Mouse (Mus musculus): ENCODE measurements at regions not wholly inside any gene's neighbourhood (a gene's known extent, or its start where the extent isn't known, plus 50 kb on each side); places are given as distances from the start of the nearest gene placed in this dataset.

- H3K4me3 ChIP-seq (ENCODE audit: low read depth, low read length) = no peak overlapping the region
- no peaks in the 10 kb centered on the region for H3K36me3 ChIP-seq (ENCODE audit: control insufficient read depth, insufficient read depth, low read length)
- no peaks in the 10 kb centered on the region for H3K9me3 ChIP-seq (replicated peaks; ENCODE audit: control insufficient read depth, low read length)
- no peaks in the 10 kb centered on the region for H3K27me3 ChIP-seq (replicated peaks; ENCODE audit: control insufficient read depth, insufficient read depth, low read length)
- no peak overlapping the region for H3K4me2 ChIP-seq (ENCODE audit: low read length)
- H3K9ac ChIP-seq (ENCODE audit: low read length) = no peak overlapping the region
- DNase-seq (ENCODE audit: low spot score) (no peak), ATAC-seq (no peak)
- no peak overlapping the region for H3K27ac ChIP-seq (ENCODE audit: low read depth, low read length)
- 56% methylated on average over 2 of the region's 2 CpGs for WGBS
- no peaks in the 10 kb centered on the region; the same call in 1 of the 2 replicates for H3K4me1 ChIP-seq (ENCODE audit: control insufficient read depth, insufficient read depth, low read length)
Observed at GRCm38 (mm10) chr16:39147151-39147550, 254.7 kb downstream of the Igsf11 start.

- DNase-seq (ENCODE audit: low spot score) = peak; percentile 70
- Histone ChIP-seq H3K27ac (ENCODE audit: low read depth, low read length) (no peak overlapping the region), H3K4me3 (ENCODE audit: low read depth, low read length) (no peak overlapping the region), H3K9me3 (replicated peaks; ENCODE audit: control insufficient read depth, low read length) (no peaks in the 10 kb centered on the region), H3K4me1 (ENCODE audit: control insufficient read depth, insufficient read depth, low read length) (no peaks in the 10 kb centered on the region; the same call in 1 of the 2 replicates), H3K36me3 (ENCODE audit: control insufficient read depth, insufficient read depth, low read length) (no peaks in the 10 kb centered on the region), H3K27me3 (replicated peaks; ENCODE audit: control insufficient read depth, insufficient read depth, low read length) (no peaks in the 10 kb centered on the region), H3K4me2 (ENCODE audit: low read length) (no peak overlapping the region), H3K9ac (ENCODE audit: low read length) (no peak overlapping the region)
- 40% methylated on average over 9 of the region's 9 CpGs for WGBS
- ATAC-seq = peak; percentile 72
Observed at GRCm38 (mm10) chr16:39151325-39152318, 259.2 kb downstream of the Igsf11 start.

- Histone ChIP-seq H3K27me3 (replicated peaks; ENCODE audit: control insufficient read depth, insufficient read depth, low read length) (no peaks in the 10 kb centered on the region), H3K9me3 (replicated peaks; ENCODE audit: control insufficient read depth, low read length) (no peaks in the 10 kb centered on the region), H3K4me1 (ENCODE audit: control insufficient read depth, insufficient read depth, low read length) (no peaks in the 10 kb centered on the region), H3K27ac (ENCODE audit: low read depth, low read length) (no peak overlapping the region), H3K9ac (ENCODE audit: low read length) (no peak overlapping the region), H3K4me3 (ENCODE audit: low read depth, low read length) (no peak overlapping the region), H3K4me2 (ENCODE audit: low read length) (no peak overlapping the region), H3K36me3 (ENCODE audit: control insufficient read depth, insufficient read depth, low read length) (no peaks in the 10 kb centered on the region)
- ATAC-seq (no peak), DNase-seq (ENCODE audit: low spot score) (no peak)
- 24% methylated on average over 3 of the region's 3 CpGs for WGBS
Observed at GRCm38 (mm10) chr16:39158893-39159292, 266.4 kb downstream of the Igsf11 start.

- H3K9me3 ChIP-seq (replicated peaks; ENCODE audit: control insufficient read depth, low read length) = no peaks in the 10 kb centered on the region
- H3K27me3 ChIP-seq (replicated peaks; ENCODE audit: control insufficient read depth, insufficient read depth, low read length) = no peaks in the 10 kb centered on the region
- ATAC-seq = no peak
- 78% methylated on average over 7 of the region's 7 CpGs for WGBS
- H3K4me1 ChIP-seq (ENCODE audit: control insufficient read depth, insufficient read depth, low read length) = no peaks in the 10 kb centered on the region
- no peak overlapping the region for H3K27ac ChIP-seq (ENCODE audit: low read depth, low read length)
- no peak overlapping the region for H3K4me2 ChIP-seq (ENCODE audit: low read length)
- no peak overlapping the region for H3K4me3 ChIP-seq (ENCODE audit: low read depth, low read length)
- no peak overlapping the region for H3K9ac ChIP-seq (ENCODE audit: low read length)
- no peak for DNase-seq (ENCODE audit: low spot score)
- H3K36me3 ChIP-seq (ENCODE audit: control insufficient read depth, insufficient read depth, low read length) = no peaks in the 10 kb centered on the region
Observed at GRCm38 (mm10) chr16:39159725-39160124, 267.3 kb downstream of the Igsf11 start.

- no peaks in the 10 kb centered on the region for H3K27me3 ChIP-seq (replicated peaks; ENCODE audit: control insufficient read depth, insufficient read depth, low read length)
- WGBS = 35% methylated on average over 1 of the region's 1 CpGs
- no peak overlapping the region for H3K9ac ChIP-seq (ENCODE audit: low read length)
- no peak overlapping the region for H3K4me2 ChIP-seq (ENCODE audit: low read length)
- H3K9me3 ChIP-seq (replicated peaks; ENCODE audit: control insufficient read depth, low read length) = no peaks in the 10 kb centered on the region
- H3K4me1 ChIP-seq (ENCODE audit: control insufficient read depth, insufficient read depth, low read length) = no peaks in the 10 kb centered on the region
- DNase-seq (ENCODE audit: low spot score) = peak; percentile 16
- H3K36me3 ChIP-seq (ENCODE audit: control insufficient read depth, insufficient read depth, low read length) = no peaks in the 10 kb centered on the region
- H3K4me3 ChIP-seq (ENCODE audit: low read depth, low read length) = no peak overlapping the region
- no peak overlapping the region for H3K27ac ChIP-seq (ENCODE audit: low read depth, low read length)
- ATAC-seq = no peak
Observed at GRCm38 (mm10) chr16:39162684-39163083, 270.2 kb downstream of the Igsf11 start.

GRCm38 (mm10) chr16:39191861-39192260, 299.4 kb downstream of the Igsf11 start:
- H3K36me3 ChIP-seq (ENCODE audit: control insufficient read depth, insufficient read depth, low read length) = no peaks in the 10 kb centered on the region
- no peak overlapping the region for H3K27ac ChIP-seq (ENCODE audit: low read depth, low read length)
- H3K9me3 ChIP-seq (replicated peaks; ENCODE audit: control insufficient read depth, low read length) = no peaks in the 10 kb centered on the region
- DNase-seq (ENCODE audit: low spot score) = no peak
- no peak overlapping the region for H3K4me3 ChIP-seq (ENCODE audit: low read depth, low read length)
- no peak overlapping the region for H3K9ac ChIP-seq (ENCODE audit: low read length)
- no peaks in the 10 kb centered on the region for H3K27me3 ChIP-seq (replicated peaks; ENCODE audit: control insufficient read depth, insufficient read depth, low read length)
- H3K4me2 ChIP-seq (ENCODE audit: low read length) = no peak overlapping the region
- H3K4me1 ChIP-seq (ENCODE audit: control insufficient read depth, insufficient read depth, low read length) = no peaks in the 10 kb centered on the region
- 86% methylated on average over 4 of the region's 4 CpGs for WGBS
- no peak for ATAC-seq

GRCm38 (mm10) chr16:39195431-39195830, 303.0 kb downstream of the Igsf11 start:
- Histone ChIP-seq H3K4me2 (ENCODE audit: low read length) (no peak overlapping the region), H3K4me1 (ENCODE audit: control insufficient read depth, insufficient read depth, low read length) (no peaks in the 10 kb centered on the region), H3K9ac (ENCODE audit: low read length) (no peak overlapping the region), H3K36me3 (ENCODE audit: control insufficient read depth, insufficient read depth, low read length) (no peaks in the 10 kb centered on the region), H3K27ac (ENCODE audit: low read depth, low read length) (no peak overlapping the region), H3K9me3 (replicated peaks; ENCODE audit: control insufficient read depth, low read length) (no peaks in the 10 kb centered on the region), H3K4me3 (ENCODE audit: low read depth, low read length) (no peak overlapping the region), H3K27me3 (replicated peaks; ENCODE audit: control insufficient read depth, insufficient read depth, low read length) (no peaks in the 10 kb centered on the region)
- WGBS = 91% methylated on average over 1 of the region's 1 CpGs
- no peak for DNase-seq (ENCODE audit: low spot score)
- ATAC-seq = no peak

- no peaks in the 10 kb centered on the region for H3K9me3 ChIP-seq (replicated peaks; ENCODE audit: control insufficient read depth, low read length)
Observed at GRCm38 (mm10) chr16:39196896-39197295, 304.4 kb downstream of the Igsf11 start.

GRCm38 (mm10) chr16:39223551-39223950, 331.1 kb downstream of the Igsf11 start:
- Histone ChIP-seq H3K27ac (ENCODE audit: low read depth, low read length) (no peak overlapping the region), H3K4me3 (ENCODE audit: low read depth, low read length) (no peak overlapping the region), H3K9ac (ENCODE audit: low read length) (no peak overlapping the region), H3K27me3 (replicated peaks; ENCODE audit: control insufficient read depth, insufficient read depth, low read length) (no peaks in the 10 kb centered on the region), H3K36me3 (ENCODE audit: control insufficient read depth, insufficient read depth, low read length) (no peaks in the 10 kb centered on the region), H3K4me1 (ENCODE audit: control insufficient read depth, insufficient read depth, low read length) (peaks cover 3% of the 10 kb centered on the region; the same call in 1 of the 2 replicates), H3K4me2 (ENCODE audit: low read length) (no peak overlapping the region), H3K9me3 (replicated peaks; ENCODE audit: control insufficient read depth, low read length) (no peaks in the 10 kb centered on the region)
- ATAC-seq (no peak), DNase-seq (ENCODE audit: low spot score) (peak; percentile 11)
- WGBS = 81% methylated on average over 8 of the region's 8 CpGs

More at GRCm38 (mm10) chr16:39196896-39197295, 304.4 kb downstream of the Igsf11 start:
- H3K36me3 ChIP-seq (ENCODE audit: control insufficient read depth, insufficient read depth, low read length) = no peaks in the 10 kb centered on the region
- no peak overlapping the region for H3K4me2 ChIP-seq (ENCODE audit: low read length)
- 77% methylated on average over 2 of the region's 2 CpGs for WGBS
- no peaks in the 10 kb centered on the region for H3K27me3 ChIP-seq (replicated peaks; ENCODE audit: control insufficient read depth, insufficient read depth, low read length)
- no peak for ATAC-seq
- no peak overlapping the region for H3K9ac ChIP-seq (ENCODE audit: low read length)
- DNase-seq (ENCODE audit: low spot score) = no peak
- H3K4me1 ChIP-seq (ENCODE audit: control insufficient read depth, insufficient read depth, low read length) = no peaks in the 10 kb centered on the region
- no peak overlapping the region for H3K4me3 ChIP-seq (ENCODE audit: low read depth, low read length)
- H3K27ac ChIP-seq (ENCODE audit: low read depth, low read length) = no peak overlapping the region
